Mouse (Mus musculus) adrenal gland (tissue): ENCODE results near the gene Col6a3.

ENCODE experiments used
- intact Hi-C: fragments of 180-260 bp; cut with DNase I; formaldehyde crosslinking; loops from one replicate; pipeline ENCODE4 v1.15.1; 2025

The Col6a3 gene

DNA sequence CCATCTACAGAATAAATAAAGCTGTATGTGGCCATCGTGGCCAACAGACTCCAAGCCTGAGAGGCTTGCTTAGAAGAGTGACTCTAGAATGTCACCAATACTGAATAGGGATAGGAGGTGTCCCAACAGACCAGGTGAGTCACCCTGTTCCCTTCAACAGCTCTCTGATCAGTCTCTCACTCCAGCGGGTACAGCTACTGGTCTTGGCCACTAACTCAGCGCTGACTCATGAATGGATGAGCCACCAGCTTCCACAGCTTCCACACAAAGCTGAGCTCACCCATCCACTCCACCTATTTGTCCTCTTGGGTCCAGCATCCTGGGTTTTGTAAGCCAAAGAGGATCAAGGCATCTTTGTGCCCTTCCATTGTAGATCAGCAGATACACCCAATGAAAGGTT, 114.3 kb downstream of the Col6a3 start:
- intact Hi-C loops: no loop called here

- intact Hi-C loops: no loop called here
These were observed 120.0 kb downstream of the Col6a3 start for GRCm38 (mm10) chr1:90723754-90724153.

DNA sequence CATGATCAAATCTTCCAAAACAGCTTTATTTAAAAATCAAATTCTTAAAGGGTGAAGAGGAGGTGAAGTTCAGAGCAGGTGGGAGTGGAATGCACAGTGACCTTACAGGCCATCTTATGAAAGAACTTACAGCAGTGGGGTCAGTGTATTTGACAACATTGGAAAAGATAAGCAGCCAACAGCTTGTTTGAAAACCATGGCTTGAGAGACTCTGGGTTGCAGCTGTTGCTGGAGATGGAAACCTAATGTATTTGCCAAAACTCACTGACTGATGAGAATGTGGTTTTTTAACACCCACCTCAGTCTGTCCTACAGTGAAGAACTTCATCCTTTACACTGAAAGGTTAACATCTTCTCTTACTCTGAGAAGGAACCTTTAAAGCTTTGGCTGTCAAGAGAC, 120.4 kb downstream of the Col6a3 start:
- intact Hi-C loops: no loop called here

GRCm38 (mm10) chr1:90722021-90722420, 121.8 kb downstream of the Col6a3 start:
- intact Hi-C loops: no loop called here

DNA sequence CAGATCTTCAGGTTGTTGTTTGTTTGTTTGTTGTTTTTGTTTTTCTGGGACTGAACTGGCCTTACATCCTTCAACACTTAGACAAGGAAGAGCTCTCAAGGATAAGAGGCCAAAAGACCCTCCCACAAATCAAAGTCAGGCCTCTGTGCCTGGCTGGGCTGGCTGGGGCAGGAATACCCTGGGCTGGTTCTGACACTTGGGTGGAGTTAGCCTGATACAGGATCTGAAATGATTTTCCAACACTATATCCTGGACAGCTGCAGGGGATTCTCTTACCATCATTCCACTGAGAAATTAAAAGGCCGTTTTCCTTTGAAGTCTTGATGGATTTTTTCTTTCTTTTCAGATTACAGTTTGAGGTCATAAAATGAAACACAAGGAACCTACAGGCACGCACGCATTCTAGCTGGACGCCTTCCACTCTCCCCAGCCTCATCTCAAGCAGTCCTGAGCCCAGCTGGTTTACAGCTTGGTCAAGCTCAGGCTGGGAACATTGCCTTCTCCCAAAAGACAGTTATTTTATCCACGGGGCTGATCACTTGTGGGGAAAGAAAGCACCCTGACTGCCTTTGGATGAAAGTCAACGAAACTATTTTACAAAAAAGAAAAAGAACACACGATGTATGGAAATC, 123.0 kb downstream of the Col6a3 start:
- intact Hi-C loops: no loop called here

DNA sequence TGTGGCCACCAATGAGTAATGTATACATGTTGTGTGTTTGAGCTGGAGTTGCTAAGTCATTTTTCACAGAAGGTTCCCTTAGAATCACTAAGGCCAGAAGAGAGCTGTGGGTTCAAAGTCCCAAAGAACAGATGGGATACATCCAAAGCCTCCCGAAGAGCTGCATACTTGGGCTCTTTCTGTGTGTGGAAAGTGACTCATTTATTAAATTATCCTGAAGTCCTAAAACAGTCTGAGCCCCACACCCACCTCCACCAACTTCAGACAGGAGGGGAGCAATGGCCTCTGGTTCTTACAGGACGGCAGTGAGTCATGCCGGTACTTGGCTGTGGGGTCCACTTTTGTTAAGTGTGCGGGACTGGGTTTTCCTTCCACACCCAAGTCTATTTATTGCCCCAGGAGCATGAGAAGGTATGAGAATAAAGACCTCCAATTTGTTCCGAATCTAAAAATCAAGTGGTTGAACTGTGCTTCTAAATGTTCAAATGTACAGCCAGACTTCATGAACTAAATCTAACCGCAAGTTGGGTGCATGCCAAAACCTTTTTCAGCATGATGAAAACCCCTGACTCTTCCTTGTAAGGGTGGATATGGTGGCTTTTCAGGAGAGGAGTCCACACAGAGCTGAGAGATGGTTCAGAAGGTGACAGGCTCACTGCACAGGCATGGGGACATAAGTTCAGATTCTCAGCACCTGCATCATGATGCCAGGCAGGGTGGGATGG, 124.8 kb downstream of the Col6a3 start:
- intact Hi-C loops: no loop called here

DNA sequence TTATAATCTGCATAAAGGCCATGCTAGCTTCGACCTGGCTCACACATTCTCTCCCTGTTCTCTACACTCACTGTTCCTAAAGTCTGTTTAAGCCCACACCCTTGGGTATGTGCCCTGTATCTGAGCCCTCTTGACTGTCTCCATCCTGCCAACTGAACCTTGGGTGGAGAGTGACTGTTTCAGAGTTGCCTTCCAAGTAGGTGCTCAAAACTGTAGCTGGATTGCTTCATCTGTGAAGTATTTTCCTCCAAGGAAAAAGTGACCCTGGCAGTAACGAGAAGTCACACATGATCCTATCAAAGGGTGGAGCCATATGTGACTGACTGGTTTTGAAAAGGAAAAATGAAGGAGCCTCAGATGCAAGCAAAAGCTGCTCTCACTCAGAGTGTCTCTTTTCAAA, 127.5 kb downstream of the Col6a3 start:
- intact Hi-C loops: no loop called here
